Mouse (Mus musculus) heart, adult 2 months (tissue): Measurements from ENCODE around the gene Cyb561a3.

Experiments
- CTCF ChIP-seq: fragments of 200-600 bp; IDR thresholded peaks from 2 replicates; pipeline ENCODE4 v1.8.1; 2022; ENCODE audit warnings: antibody characterized with exemption, mild to moderate bottlenecking, moderate library complexity
- EP300 ChIP-seq: fragments of 200-500 bp; IDR thresholded peaks from 2 replicates; pipeline ENCODE4 v1.6.1; 2011; ENCODE audit warnings: low read depth, low read length, control low read depth; ENCODE audit not compliant: insufficient read depth
- POLR2A ChIP-seq: fragments of 200-500 bp; IDR thresholded peaks from 2 replicates; pipeline ENCODE4 v1.6.1; 2011; ENCODE audit warnings: mild to moderate bottlenecking, low read depth, low read length, control low read depth; ENCODE audit not compliant: insufficient read depth

DNA sequence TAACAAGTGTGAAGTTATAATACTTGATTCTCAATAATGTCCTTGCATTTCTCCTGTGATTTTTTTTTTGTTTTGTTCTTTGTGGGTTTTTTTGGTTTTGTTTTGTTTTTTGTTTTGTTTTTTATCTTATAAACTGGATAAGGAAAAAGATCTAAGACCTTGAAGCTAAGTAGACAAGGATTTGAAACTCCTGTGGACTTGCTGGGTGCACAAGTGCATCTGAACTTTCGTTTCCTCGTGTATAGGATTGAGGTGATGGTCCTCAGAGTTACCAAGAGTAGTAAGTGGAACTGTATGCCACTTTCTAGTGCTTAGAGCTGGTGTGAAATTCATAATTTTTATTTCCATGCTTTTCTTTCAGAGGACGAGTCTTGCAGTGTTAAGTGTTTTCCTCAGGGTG lies 3.1 kb downstream of the Cyb561a3 start:
- TF ChIP-seq POLR2A, result no peak
- TF ChIP-seq CTCF, result no peak
- no peak for TF ChIP-seq EP300
